In genomic region chr1:90119214-90119613, GRCm38 (mm10) we compare ENCODE assay signal across 29 mouse cellular contexts. TPM values are rescaled to one million over a fixed set of nuclear protein-coding genes. Genes with fewer than 3 reads are reported as not detected.
DNase-seq lines count a peak whose midpoint lies in the region; ATAC-seq and TF ChIP-seq lines count a peak whose summit lies in the region.
"Had no signal": no experiment of that assay in that cellular context is flagged by ENCODE, and none has a peak within 500 bp of the region (broad histone marks: within the 10 kb centered on the region; RNA-seq: fewer than 3 reads in every experiment).

No protein-coding gene starts in this region.

- no peak for ATAC-seq in limb, embryonic 13.5 days (ENCODE audit: low FRiP score, low read depth)
- no peak for ATAC-seq in erythroblast, adult 5-6 weeks (replicated peaks; ENCODE audit: low FRiP score, poor library complexity, severe bottlenecking)
- no peak for ATAC-seq in liver, embryonic 12.5 days
- ATAC-seq: forebrain, postnatal 0 days; Patski had no signal

- H3K4me3 ChIP-seq in kidney, adult 2 months (ENCODE audit: insufficient read depth, low read depth, low read length), result no peak overlapping the region
- H3K4me3 ChIP-seq in limb, embryonic 13.5 days, result no peak overlapping the region
- H3K4me3 ChIP-seq in liver, embryonic 12.5 days, result no peak overlapping the region
- H3K4me3 ChIP-seq: embryonic facial prominence, embryonic 10.5 days; forebrain, embryonic 10.5 days; hindbrain, embryonic 12.5 days; limb, embryonic 15.5 days; liver, embryonic 15.5 days; midbrain, embryonic 10.5 days had no signal

- no peaks in the 10 kb centered on the region for H3K27me3 ChIP-seq in kidney, adult 2 months (replicated peaks; ENCODE audit: control insufficient read depth, insufficient read depth, low read length)
- peaks cover 75% of the 10 kb centered on the region for H3K27me3 ChIP-seq in limb, embryonic 13.5 days
- no peaks in the 10 kb centered on the region for H3K27me3 ChIP-seq in liver, embryonic 12.5 days (replicated peaks)
- H3K27me3 ChIP-seq: hindbrain, embryonic 12.5 days; liver, embryonic 15.5 days; Patski had no signal

- H3K9me3 ChIP-seq in limb, embryonic 13.5 days, result no peaks in the 10 kb centered on the region
- no peaks in the 10 kb centered on the region for H3K9me3 ChIP-seq in liver, embryonic 12.5 days (replicated peaks)
- H3K9me3 ChIP-seq: embryonic facial prominence, embryonic 10.5 days; forebrain, embryonic 10.5 days; hindbrain, embryonic 12.5 days; limb, embryonic 15.5 days; liver, embryonic 15.5 days; midbrain, embryonic 10.5 days had no signal

- TF ChIP-seq CTCF in kidney, adult 2 months (conservative IDR thresholded peaks at IDR 0.05; ENCODE audit: insufficient read depth, insufficient read length, low read depth, low read length), result no peak

- H3K27ac ChIP-seq in kidney, adult 2 months (ENCODE audit: insufficient read depth, low read depth, low read length), result no peak overlapping the region
- no peak overlapping the region for H3K27ac ChIP-seq in limb, embryonic 13.5 days
- H3K27ac ChIP-seq in liver, embryonic 12.5 days, result no peak overlapping the region
- H3K27ac ChIP-seq: embryonic facial prominence, embryonic 10.5 days; forebrain, embryonic 10.5 days; hindbrain, embryonic 12.5 days; limb, embryonic 15.5 days; liver, embryonic 15.5 days; macrophage; midbrain, embryonic 10.5 days had no signal

- no peak overlapping the region for H3K9ac ChIP-seq in limb, embryonic 13.5 days
- H3K9ac ChIP-seq in liver, embryonic 12.5 days, result no peak overlapping the region
- H3K9ac ChIP-seq: forebrain, postnatal 0 days; hindbrain, embryonic 12.5 days; limb, embryonic 15.5 days; liver, embryonic 15.5 days had no signal

- H3K4me1 ChIP-seq in kidney, adult 2 months (ENCODE audit: control insufficient read depth, insufficient read depth, low read length), result no peaks in the 10 kb centered on the region
- H3K4me1 ChIP-seq in limb, embryonic 13.5 days, result peaks cover 34% of the 10 kb centered on the region
- no peaks in the 10 kb centered on the region for H3K4me1 ChIP-seq in liver, embryonic 12.5 days
- H3K4me1 ChIP-seq: forebrain, embryonic 10.5 days; hindbrain, embryonic 12.5 days; liver, embryonic 15.5 days; midbrain, embryonic 10.5 days had no signal

- TF ChIP-seq POLR2A in kidney, adult 2 months (IDR thresholded peaks at IDR 0.05; ENCODE audit: low read depth, low read length), result no peak

- H3K4me2 ChIP-seq in limb, embryonic 13.5 days (replicated peaks), result 0 out of 2 replicates have a peak overlapping the region, but pooled peaks have one; percentile 1
- H3K4me2 ChIP-seq in liver, embryonic 12.5 days, result no peak overlapping the region
- H3K4me2 ChIP-seq: hindbrain, embryonic 12.5 days; limb, embryonic 15.5 days; liver, embryonic 15.5 days had no signal

- DNase-seq in kidney, postnatal 4 days, result peak; percentile 14 to 22
- no peak for DNase-seq in kidney, adult 2 months
- peak; percentile 15 for DNase-seq in embryo, embryonic 9.5 days (ENCODE audit: extremely low spot score)
- no peak for DNase-seq in spleen, postnatal 14 days (ENCODE audit: low spot score in 2 of 2)
- DNase-seq: adrenal gland, adult 2 months; B cell, adult 2 months; cerebellum, adult 11-12 months; cerebellum, postnatal 10 days; forebrain, postnatal 0 days; gastrocnemius, postnatal 25 days; kidney, adult 18-20 months; thymus, postnatal 25 days had no signal

- 45% methylated on average over 12 of the region's 12 CpGs for WGBS in kidney, adult 2 months
- WGBS in limb, embryonic 13.5 days, result 10% methylated on average over 12 of the region's 12 CpGs
- 78% methylated on average over 12 of the region's 12 CpGs for WGBS in liver, embryonic 12.5 days (ENCODE audit: insufficient replicate concordance)

- no peaks in the 10 kb centered on the region for H3K36me3 ChIP-seq in kidney, adult 2 months (ENCODE audit: control insufficient read depth, insufficient read depth, low read length)
- no peaks in the 10 kb centered on the region for H3K36me3 ChIP-seq in limb, embryonic 13.5 days
- H3K36me3 ChIP-seq in liver, embryonic 12.5 days, result no peaks in the 10 kb centered on the region
- H3K36me3 ChIP-seq: embryonic facial prominence, embryonic 10.5 days; forebrain, embryonic 10.5 days; G1E; hindbrain, embryonic 12.5 days; limb, embryonic 15.5 days; liver, embryonic 15.5 days; midbrain, embryonic 10.5 days had no signal

RNA-seq across cellular contexts. Expression of gene Iqca, which starts 34.0 kb away (rescaled TPM):
- 0.05 and 0.33 TPM in 2 replicates for polyA plus RNA-seq in kidney, adult 2 months (2012; rRNA removed)
- polyA plus RNA-seq in limb, embryonic 13.5 days (2015; fragmentation: Nextera tagmentation; extraction: Ambion mirVana), result 0.10 and 0.47 TPM in 2 replicates
- total RNA-seq in erythroblast, adult 5-6 weeks (2015; ENCODE audit: low replicate concordance), result not detected in 2 replicates
- total RNA-seq in erythroblast, adult 5-6 weeks (2017; ENCODE audit: low replicate concordance), result not detected in 2 replicates
- 0.11 and 0.28 TPM in 2 replicates for polyA plus RNA-seq in liver, embryonic 12.5 days (2016; fragmentation: Nextera tagmentation; extraction: Ambion mirVana)
- total RNA-seq: adrenal gland, adult 2 months; gastrocnemius, postnatal 25 days; heart, adult 8-10 months; heart, postnatal 25 days had no signal
- polyA plus RNA-seq: adrenal gland, adult 2 months; G1E; heart, embryonic 14.5 days; macrophage; spleen, adult 2 months; stomach, embryonic 14.5 days had no signal

Comparison
In these comparisons a context has a peak if more than half of its experiments do, and no peak if none do; other contexts are left out.
1. DNase-seq: peak in kidney, postnatal 4 days (2 of 2) and embryo, embryonic 9.5 days (single experiment); none in kidney, adult 2 months (single experiment) and spleen, postnatal 14 days (0 of 2).